Mouse (Mus musculus) adrenal gland, postnatal 36 days (tissue): Measurements from ENCODE around the gene Eral1. TPM values are rescaled to one million over a fixed set of nuclear protein-coding genes. Genes with fewer than 3 reads are reported as not detected.
A peak's percentile ranks its signal among the peaks of the same experiment; 100 is the strongest.

Source experiments
- DNase-seq, 2 experiments: peaks; one replicate each; pipeline ENCODE4 v3.0.0; 2021; ENCODE audit warnings: mixed read lengths in 1 of 2
- microRNA-seq: library from miRNA; unstranded; fragments of <30 nt; microRNA quantifications from one replicate; pipeline ENCODE4 v1.2.0, GENCODE M21; 2021
- total RNA-seq, 2 experiments: library from RNA; stranded (reverse); gene quantifications; 2 replicates each; pipeline ENCODE4 v1.2.3; 2021

The Eral1 gene
- total RNA-seq, 2 experiments from 2014 or later = 30.0 to 33.6 TPM

DNA sequence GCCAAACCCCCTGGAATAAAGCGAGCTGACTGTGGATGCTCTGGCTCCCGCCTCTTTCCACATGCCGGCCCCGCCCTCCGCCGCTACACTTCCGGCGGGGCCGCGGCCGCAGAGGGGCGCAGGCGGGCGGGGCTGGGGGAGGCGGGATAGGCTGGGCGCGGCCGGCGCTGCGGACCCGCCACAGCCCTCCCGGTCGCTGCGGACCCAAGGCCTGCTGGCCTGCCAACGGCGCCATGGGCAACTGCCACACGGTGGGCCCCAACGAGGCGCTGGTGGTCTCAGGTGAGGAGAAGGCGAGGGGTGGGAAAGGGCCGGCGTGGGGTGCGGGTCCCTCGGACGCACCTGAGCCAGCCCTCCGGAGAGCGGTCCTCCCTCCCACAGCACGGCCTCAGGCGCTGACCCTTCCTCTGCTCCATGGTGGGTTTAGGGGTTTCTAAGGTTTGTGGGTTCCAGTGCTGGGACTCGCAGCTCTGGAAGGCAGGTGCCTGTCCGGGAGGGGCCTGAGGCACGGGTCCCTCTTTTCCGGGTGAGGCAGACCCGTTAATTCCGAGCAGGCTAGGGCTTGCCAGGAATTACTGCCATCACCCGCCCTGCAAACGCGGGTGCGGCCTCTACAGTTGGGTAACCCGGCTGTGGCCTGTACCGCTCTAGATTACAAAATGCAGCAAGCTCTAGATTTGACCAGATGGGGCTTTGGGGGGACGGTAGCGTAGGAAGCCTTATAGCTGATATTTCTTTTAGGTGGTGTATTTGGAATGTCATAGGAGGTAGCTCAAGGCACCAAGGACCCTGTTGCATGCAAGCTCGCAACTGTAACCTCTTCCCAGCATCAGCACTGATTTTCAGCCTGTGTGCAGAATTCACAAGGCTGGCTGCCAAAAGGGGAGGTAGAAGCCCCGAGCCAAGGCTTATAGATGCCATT, 42.1 kb downstream of the Eral1 start, which contains the start of gene Flot2:
Flot2 (plus strand) TSS at position 101 of the 922 bp plus-strand sequence.
- DNase-seq = peak; percentile 77 to 88

DNA sequence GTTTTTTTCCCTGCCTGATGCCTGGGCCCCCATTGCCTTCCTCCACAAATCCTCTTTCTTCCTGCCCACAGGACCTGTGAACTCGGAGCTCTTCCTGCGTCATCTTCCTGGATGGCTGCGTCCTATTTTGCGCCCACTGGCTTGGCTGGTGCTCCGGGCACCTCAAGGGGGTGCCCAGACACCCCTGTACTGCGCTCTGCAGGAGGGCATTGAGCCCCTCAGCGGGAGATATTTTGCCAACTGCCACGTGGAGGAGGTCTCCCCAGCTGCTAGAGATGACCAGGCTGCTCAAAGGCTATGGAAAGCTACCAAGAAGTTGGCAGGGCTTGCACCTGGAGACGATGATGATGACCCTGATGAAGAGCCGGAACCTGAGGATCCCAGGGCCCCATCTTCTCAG, 43.4 kb downstream of the Eral1 start:
- DNase-seq = no peak

DNA sequence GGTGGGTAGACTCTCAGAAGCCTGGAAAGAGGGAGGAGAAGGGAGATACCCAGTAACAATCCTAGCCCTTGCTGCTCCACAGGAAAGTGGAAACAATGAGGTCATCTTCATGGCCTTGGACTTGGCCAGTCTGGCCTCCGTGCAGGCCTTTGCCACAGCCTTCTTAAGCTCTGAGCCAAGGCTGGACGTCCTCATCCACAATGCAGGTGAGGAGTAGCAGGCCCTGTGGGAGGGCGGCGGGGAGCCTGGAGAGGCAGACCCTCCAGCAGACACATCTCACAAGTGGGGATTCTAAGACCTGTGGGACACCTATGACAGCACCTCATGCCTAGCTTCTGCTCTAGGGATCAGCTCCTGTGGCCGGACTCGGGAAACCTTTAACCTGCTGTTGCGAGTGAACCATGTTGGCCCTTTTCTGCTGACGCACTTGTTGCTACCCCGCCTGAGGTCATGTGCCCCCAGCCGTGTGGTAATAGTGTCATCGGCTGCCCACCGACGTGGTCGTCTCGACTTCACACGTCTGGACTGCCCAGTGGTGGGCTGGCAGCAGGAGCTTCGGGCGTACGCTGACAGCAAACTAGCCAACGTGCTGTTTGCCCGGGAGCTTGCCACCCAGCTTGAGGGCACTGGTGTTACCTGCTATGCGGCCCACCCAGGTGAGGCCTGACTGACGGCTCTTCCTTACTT, 46.1 kb downstream of the Eral1 start:
- DNase-seq = peak; percentile 60 to 69

DNA sequence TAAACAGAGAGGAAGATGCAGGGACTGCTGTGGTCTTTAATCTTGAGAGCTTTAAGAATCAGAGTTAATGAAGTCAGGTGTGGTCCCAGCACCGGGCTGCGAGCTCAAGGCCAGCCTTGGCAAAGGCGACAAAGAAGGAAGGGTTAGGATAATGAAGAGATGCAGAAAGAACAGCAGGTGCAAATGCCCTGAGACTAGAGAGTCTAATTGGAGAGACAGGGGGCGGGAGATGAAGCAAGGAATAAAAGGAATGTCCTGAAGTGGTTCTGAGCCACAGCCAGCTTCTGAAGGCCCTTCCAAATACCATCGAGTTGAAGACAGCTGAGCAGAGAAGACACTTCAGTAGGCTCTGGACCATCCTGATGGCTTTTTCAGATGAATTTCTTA, 47.4 kb downstream of the Eral1 start:
- no peak for DNase-seq

DNA sequence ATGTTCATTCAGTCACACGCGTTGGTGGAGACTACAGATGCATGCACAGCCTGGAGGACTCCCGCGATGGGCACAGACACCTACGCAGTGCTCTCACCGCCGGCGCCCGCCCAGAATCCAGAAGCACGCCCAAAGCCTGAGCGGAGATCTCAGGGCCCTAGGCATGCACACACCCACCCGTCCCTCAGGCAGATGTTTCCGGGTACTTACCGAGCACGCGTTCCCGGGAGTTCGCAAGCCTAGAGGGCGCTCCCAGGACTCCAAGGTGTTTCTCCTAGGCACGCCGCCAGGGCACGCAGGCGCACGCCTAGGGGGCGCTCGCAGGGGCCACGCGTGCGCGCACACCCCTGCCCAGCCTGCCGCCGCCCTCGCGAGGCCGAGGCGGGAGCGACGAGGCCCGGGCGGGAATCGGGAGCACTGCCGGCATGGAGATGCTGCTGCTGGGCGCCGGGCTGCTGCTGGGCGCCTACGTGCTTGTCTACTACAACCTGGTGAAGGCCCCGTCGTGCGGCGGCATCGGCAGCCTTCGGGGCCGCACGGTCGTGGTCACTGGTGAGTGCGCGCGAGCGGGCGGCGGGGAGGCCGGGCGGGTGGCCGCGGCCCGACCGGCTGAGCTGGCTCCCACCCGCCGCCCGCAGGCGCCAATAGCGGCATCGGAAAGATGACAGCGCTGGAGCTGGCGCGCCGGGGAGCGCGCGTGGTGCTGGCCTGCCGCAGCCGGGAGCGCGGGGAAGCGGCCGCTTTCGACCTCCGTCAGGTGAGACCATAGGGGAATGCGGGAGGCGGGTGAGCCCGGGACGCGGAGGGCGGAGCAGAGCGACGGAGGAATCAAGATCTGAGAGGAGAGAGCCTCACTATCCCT, 48.0 kb downstream of the Eral1 start, which contains the start of gene Dhrs13:
Dhrs13 (plus strand) TSS at position 334 of the 862 bp plus-strand sequence.
- DNase-seq = peak; percentile 95 to 96

DNA sequence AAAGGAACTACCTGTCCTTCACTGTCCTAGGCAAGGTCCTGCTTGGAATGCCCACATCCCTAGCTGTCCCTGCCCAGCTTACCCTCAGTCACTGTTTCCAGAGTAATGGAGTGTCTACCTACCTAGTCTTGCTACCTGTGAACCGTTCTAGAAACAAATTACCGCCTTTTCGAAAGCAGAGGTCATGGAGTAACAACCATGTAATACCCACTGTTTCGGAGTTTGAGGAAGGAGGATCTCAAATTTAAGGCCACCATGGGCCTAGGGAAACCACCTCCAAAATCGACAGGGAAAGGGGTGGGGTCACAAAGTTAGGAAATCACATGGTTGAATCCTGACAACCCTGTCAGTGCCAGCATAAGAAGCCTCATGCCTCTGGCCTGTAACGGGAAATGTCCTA, 48.8 kb downstream of the Eral1 start:
- DNase-seq = no peak

DNA sequence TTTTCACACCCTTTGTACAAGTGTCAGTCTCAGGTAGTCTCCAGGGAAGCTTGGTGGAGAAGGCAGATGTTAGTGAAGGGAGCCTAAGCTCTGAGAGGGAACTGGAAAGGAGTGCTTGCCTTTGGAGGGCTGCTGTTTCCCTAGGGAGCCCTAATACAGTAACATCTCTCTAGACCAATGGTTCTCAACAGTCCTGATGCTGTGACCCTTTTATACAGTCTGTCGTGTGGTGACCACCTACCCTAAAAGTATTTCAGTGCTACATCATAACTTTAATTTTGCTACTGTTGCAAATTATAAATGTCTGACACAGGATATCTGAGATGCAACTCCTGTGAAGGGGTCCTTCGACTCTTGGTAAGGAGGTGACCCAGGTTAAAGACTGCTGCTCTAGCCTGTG, 49.6 kb downstream of the Eral1 start:
- DNase-seq = no peak

DNA sequence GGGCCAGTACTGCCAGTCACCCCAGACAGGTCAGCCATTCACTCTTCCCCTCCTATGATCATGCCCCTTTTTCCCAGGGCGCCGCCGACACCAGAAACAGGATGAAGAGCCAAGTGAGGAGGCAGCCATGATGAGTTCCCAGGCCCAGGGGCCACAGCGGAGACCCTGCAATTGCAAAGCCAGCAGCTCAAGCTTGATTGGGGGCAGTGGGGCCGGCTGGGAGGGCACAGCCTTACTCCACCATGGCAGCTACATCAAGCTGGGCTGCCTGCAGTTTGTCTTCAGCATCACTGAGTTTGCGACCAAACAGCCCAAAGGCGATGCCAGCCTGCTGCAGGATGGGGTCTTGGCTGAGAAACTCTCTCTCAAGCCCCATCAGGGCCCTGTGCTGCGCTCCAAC, 50.9 kb downstream of the Eral1 start:
- DNase-seq = no peak

DNA sequence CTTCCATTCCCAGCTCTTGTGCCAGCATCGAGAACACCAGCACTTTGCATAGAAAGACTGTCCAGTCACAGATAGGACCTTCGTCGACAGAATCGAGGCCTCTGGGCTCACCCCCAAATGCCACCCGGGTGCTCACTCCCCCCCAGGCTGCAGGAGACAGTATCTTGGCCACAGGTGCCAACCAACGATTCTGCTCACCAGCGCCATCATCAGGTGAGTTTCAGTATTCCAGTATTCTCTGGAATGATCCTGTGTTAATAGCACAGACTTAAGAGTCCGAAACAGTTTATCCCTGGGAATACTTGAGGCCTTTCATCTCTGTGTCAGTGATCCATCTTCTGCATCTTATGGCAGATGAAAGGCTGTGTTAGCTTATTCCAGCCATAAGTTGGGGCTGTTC, 56.6 kb downstream of the Eral1 start:
- DNase-seq = peak in 1 of 2 experiments; percentile 22

Small RNAs within 50 kb of the gene (microRNA-seq; reads per million reads assigned to microRNA genes)
- gene Mir144 (585 reads per million, percentile 73 among the genes with 10 or more reads in this experiment), gene Mir451a (not detected), gene Mir451b (not detected)

Other genes starting within 250 kb of the Eral1 start
- gene Pipox, start 186.3 kb downstream of the Eral1 start, total RNA-seq = 1 to 10 TPM; 1.2 to 3.2 TPM
- 1 to 10 TPM; 1.7 to 1.9 TPM for gene Sez6, start 149.6 kb downstream of the Eral1 start, total RNA-seq
- 10 to 100 TPM; 46.6 to 50.8 TPM for gene Phf12, start 97.6 kb downstream of the Eral1 start, total RNA-seq
- 10 to 100 TPM; 12.1 to 15.2 TPM for gene Dhrs13, start 48.1 kb downstream of the Eral1 start, total RNA-seq
- 10 to 100 TPM; 71.4 to 98.4 TPM for gene Flot2, start 42.5 kb downstream of the Eral1 start, total RNA-seq
- gene Fam222b, start 14.3 kb upstream of the Eral1 start, total RNA-seq = 10 to 100 TPM; 16.9 to 20.3 TPM
- 10 to 100 TPM; 24.8 to 38.0 TPM for gene Traf4, start 85.2 kb upstream of the Eral1 start, total RNA-seq
- gene Nek8, start 96.3 kb upstream of the Eral1 start, total RNA-seq = 10 to 100 TPM; 10.5 to 11.3 TPM
- gene Tlcd1, start 96.3 kb upstream of the Eral1 start, total RNA-seq = 10 to 100 TPM; 41.5 to 88.1 TPM
- 1,000 to 10,000 TPM; 1,640 to 1,911 TPM for gene Rpl23a, start 103.2 kb upstream of the Eral1 start, total RNA-seq
- 10 to 100 TPM; 85.9 to 89.9 TPM for gene Rab34, start 108.0 kb upstream of the Eral1 start, total RNA-seq
- gene Proca1, start 113.0 kb upstream of the Eral1 start, total RNA-seq = 10 to 100 TPM; 14.1 to 15.2 TPM
- gene Sdf2, start 165.4 kb upstream of the Eral1 start, total RNA-seq = 100 to 1,000 TPM; 107 to 112 TPM
- 10 to 100 TPM; 57.2 to 76.6 TPM for gene Supt6, start 165.6 kb upstream of the Eral1 start, total RNA-seq
- gene 2610507B11Rik, start 181.4 kb upstream of the Eral1 start, total RNA-seq = 100 to 1,000 TPM; 150 to 176 TPM
- gene BC030499, start 210.5 kb upstream of the Eral1 start, total RNA-seq = 1 to 10 TPM in 1 of 2 experiments, under 1 TPM in 1; 0.99 to 1.3 TPM
- gene Spag5, start 221.1 kb upstream of the Eral1 start, total RNA-seq = 1 to 10 TPM; 4.1 to 4.3 TPM
- gene Aldoc, start 242.6 kb upstream of the Eral1 start, total RNA-seq = 10 to 100 TPM; 11.7 to 21.6 TPM
- 10 to 100 TPM; 54.0 to 57.7 TPM for gene Pigs, start 248.0 kb upstream of the Eral1 start, total RNA-seq